Mouse (Mus musculus) colon, adult 2 months (tissue): ENCODE data around the gene Olfr209. TPM values are rescaled to one million over a fixed set of nuclear protein-coding genes. Genes with fewer than 3 reads are reported as not detected.

Experiments
- polyA plus RNA-seq: library from polyadenylated mRNA; depleted of rRNA; stranded (reverse); fragments of >200 nt; gene quantifications from 2 replicates; pipeline ENCODE4 v1.2.3, GENCODE M21; 2012; rRNA removed

The Olfr209 gene
- polyA plus RNA-seq, result not detected in 2 replicates

DNA sequence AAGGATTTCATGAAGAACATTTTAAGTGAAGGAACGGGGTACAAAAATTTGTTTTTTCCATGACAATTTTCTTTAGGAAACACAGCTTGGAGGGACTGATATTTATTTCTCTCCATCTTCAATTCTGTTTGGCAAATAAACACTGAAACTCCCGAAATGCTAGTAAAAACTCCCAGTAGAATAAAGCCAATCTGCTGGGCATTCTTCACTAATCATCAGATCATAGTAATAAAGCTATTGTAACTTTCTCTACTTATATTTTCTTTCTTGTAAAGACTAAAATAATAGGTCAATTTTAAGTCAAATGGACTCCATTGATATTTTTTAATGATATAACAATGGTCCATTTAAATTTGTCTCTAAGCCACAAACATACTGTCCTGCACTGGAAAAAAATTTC, at the start of gene Olfr209:
Gene Olfr209, minus strand, starts transcription at position 101 of the 400 bp plus-strand sequence.

GRCm38 (mm10) chr16:59407032-59407431, 43.2 kb upstream of the Olfr209 start, which contains the start of gene Gabrr3:
Gene Gabrr3 (plus strand): TSS chr16:59407332.

GRCm38 (mm10) chr16:59349146-59349545, 14.6 kb downstream of the Olfr209 start, which contains the start of gene Olfr206:
Gene Olfr206 (minus strand): TSS chr16:59349246.

GRCm38 (mm10) chr16:59331038-59331437, 32.8 kb downstream of the Olfr209 start, which contains the start of gene Olfr205:
Gene Olfr205 (minus strand): TSS chr16:59331138.

DNA sequence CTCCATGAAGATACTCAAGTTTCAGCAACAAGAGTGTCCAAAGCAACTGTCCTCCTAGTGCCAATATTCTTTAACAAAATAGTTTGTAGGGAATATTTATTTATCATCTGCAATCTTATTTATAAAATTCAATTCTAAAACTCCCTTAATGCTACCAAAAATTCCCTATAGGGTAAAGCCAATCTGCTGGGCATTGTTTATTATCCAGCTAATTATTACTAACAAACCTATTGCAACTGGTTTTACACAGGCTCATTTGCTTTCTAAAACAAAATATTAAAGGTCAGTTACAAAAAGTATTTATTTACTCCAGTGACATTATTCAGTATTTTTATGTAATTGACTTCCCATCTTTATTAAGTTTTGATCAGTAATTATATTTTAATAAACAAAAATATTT, 45.6 kb downstream of the Olfr209 start, which contains the start of gene Olfr204:
Gene Olfr204, minus strand, starts transcription at position 101 of the 400 bp plus-strand sequence.

Other genes with a start within 250 kb of the Olfr209 start
- not detected in 2 replicates for gene Olfr194, start 242.9 kb downstream of the Olfr209 start, polyA plus RNA-seq
- gene Olfr195, start 216.9 kb downstream of the Olfr209 start, polyA plus RNA-seq, result not detected in 2 replicates
- gene Olfr196, start 193.5 kb downstream of the Olfr209 start, polyA plus RNA-seq, result not detected in 2 replicates
- gene Olfr198, start 160.5 kb downstream of the Olfr209 start, polyA plus RNA-seq, result not detected in 2 replicates
- not detected in 2 replicates for gene Olfr199, start 144.2 kb downstream of the Olfr209 start, polyA plus RNA-seq
- gene Olfr201, start 91.4 kb downstream of the Olfr209 start, polyA plus RNA-seq, result not detected in 2 replicates
- gene Olfr202, start 77.2 kb downstream of the Olfr209 start, polyA plus RNA-seq, result not detected in 2 replicates
- gene Olfr203, start 65.1 kb downstream of the Olfr209 start, polyA plus RNA-seq, result not detected in 2 replicates
- gene Olfr204, start 45.7 kb downstream of the Olfr209 start, polyA plus RNA-seq, result not detected in 2 replicates
- not detected in 2 replicates for gene Olfr205, start 32.9 kb downstream of the Olfr209 start, polyA plus RNA-seq
- gene Olfr206, start 14.7 kb downstream of the Olfr209 start, polyA plus RNA-seq, result not detected in 2 replicates
- not detected in 2 replicates for gene Gabrr3, start 43.3 kb upstream of the Olfr209 start, polyA plus RNA-seq
- gene Riox2, start 107.8 kb upstream of the Olfr209 start, polyA plus RNA-seq, result 4.3 and 6.8 TPM in 2 replicates
- 2.9 and 4.5 TPM in 2 replicates for gene Crybg3, start 237.0 kb upstream of the Olfr209 start, polyA plus RNA-seq